Mouse (Mus musculus): ENCODE measurements around the gene Zfyve27. TPM values are rescaled to one million over a fixed set of nuclear protein-coding genes. Genes with fewer than 3 reads are reported as not detected.

Zfyve27 gene
- polyA plus RNA-seq, 1 experiment from 2014 or later, result 59.5 TPM

DNA sequence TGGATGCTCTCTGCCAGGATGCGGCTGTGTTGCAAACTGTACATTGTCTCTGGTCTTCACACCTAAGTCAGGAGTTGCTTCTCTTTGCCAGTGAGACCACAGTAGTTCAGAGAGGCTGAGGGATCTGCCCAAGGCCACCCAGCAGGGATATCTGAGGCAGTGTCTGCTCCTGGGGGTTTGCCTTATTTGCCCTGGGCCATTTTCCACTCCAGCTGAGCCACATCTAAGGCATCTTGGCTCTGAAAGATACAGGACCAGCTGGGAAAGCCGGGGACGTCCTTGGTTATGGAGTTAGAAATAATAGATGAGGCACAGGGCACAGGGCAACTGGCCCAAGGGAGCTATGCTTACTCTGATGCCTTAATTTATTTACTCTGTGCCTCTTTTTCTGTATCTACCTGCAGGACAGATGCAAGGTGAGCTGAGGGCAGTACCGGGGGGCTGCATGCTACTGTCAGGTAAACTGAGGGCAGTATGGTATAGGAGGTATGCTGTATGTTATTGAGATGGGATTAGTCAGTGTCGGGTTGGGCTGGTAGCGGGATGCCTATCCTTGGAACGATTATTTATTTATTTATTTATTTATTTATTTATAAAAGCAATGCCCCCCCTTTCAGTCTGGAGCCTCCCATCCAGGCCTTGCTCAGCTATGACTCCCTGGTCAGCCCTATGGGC is 53.1 kb downstream of the Zfyve27 start:
- no peak for TF ChIP-seq CTCF (IDR thresholded peaks at IDR 0.05)
- no peaks in the 10 kb centered on the region for H3K27me3 ChIP-seq
- CTCF ChIA-PET, result interaction anchor here (0.9 to 3.9 kb wide), 18 partner anchors 9 to 101 kb away, joined by 3 to 48 read pairs (median 5); no protein-coding TSS in a partner anchor
- no peak for DNase-seq (ENCODE audit: low read depth, low spot score)
- in situ Hi-C loops (cut with MboI; ENCODE audit: low pct_unique_long_range_greater_than_20kb), result loop anchor here (5.0 to 10.0 kb wide), 2 partner anchors 55 to 438 kb away; no protein-coding TSS in a partner anchor
- ATAC-seq, result no peak
- POLR2A ChIA-PET, result no interaction called here

DNA sequence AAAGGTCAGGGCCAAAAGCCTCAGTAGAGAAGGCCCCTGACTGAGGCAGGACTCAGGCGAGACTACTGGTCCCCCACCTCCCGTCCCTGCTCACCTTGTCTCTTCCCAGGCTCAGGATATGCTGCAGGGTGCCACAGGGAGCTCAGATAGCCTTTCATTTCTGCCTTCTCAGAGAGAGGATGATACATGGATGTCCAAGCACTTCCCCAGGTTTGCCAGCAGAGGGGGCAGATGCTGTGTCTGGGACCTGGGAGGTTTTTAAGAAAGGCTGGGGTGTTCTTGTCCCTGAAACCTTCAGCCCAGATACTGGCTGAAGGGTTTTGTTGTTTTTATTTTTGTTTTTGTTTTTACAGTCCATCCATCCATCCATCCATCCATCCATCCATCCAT is 53.6 kb downstream of the Zfyve27 start:
- ChIA-PET CTCF (interaction anchor here (0.6 to 3.9 kb wide), 21 partner anchors 9 to 100 kb away, joined by 3 to 48 read pairs (median 4); no protein-coding TSS in a partner anchor), POLR2A (no interaction called here)
- DNase-seq (ENCODE audit: low read depth, low spot score) (no peak), ATAC-seq (peak; percentile 41)
- in situ Hi-C loops (cut with MboI; ENCODE audit: low pct_unique_long_range_greater_than_20kb), result loop anchor here (5.0 to 10.0 kb wide), 2 partner anchors 55 to 437 kb away; no protein-coding TSS in a partner anchor
- no peaks in the 10 kb centered on the region for H3K27me3 ChIP-seq
- peak; percentile 91 for TF ChIP-seq CTCF (IDR thresholded peaks at IDR 0.05)

DNA sequence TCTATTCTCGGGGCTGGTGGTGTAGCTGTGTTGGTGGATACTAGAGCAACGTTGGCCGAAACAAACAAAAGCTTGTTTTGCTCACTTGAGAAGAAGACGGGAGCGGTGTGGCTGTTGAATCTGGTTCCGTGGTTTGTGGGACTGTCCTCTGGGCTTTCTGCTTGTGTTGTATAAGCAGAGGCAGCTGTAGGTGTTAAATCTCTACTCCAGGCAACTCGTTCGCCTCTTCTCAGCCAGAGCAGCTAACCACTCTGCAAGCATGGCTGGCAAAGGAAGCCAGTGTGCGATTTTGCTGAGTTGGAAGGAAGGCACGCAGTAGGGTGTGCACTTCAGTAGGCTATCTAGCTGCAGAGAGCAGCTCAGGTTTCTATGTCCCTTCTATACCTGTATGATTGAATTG is 62.7 kb downstream of the Zfyve27 start:
- in situ Hi-C loops (cut with MboI; ENCODE audit: low pct_unique_long_range_greater_than_20kb), result no loop called here
- TF ChIP-seq CTCF (IDR thresholded peaks at IDR 0.05), result no peak

DNA sequence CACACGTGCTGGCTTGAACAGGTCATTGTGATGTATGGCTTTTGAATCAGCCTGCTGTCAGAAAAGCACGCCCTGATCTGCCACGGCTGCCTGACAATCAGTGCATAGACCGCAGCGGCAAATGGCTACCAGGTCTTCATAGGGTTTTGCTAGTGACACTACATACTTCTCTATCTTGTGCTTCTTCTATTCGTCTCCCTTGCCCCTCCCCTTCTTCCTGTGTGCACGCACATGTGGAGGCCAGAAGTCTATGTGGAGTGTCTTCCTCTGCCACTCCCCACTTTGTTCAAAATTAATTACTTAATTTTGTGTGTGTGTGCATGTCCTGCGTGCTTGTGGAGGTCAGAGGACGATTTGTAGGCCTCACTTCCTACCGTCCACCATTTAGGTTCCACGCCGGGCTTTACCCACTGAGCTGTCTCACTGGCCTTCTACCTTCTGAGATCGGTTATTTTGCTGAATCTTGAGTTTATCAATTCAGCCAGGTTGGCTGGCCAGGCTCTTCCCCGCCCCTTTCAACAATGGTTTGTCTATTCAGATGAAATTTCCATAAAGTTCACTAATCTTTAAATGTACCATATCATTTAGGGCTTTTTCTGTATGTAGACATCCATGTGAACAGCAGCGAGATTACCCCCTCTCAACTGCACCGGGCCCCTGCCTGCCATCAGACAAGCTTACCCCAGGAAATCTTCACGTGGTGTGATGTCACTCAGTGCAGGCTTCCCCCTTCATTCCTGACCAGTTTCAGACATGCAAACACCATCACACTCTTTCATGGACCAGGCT is 65.9 kb downstream of the Zfyve27 start:
- ATAC-seq (no peak), DNase-seq (ENCODE audit: low read depth, low spot score) (no peak)
- TF ChIP-seq CTCF (IDR thresholded peaks at IDR 0.05), result no peak
- in situ Hi-C loops (cut with MboI; ENCODE audit: low pct_unique_long_range_greater_than_20kb), result no loop called here
- no peaks in the 10 kb centered on the region for H3K27me3 ChIP-seq
- ChIA-PET CTCF (interaction anchor here (4.6 kb wide), 1 partner anchor 13 kb away, joined by 17 read pairs; no protein-coding TSS in a partner anchor), POLR2A (no interaction called here)

More for the DNA sequence above, 62.7 kb downstream of the Zfyve27 start:
- ATAC-seq (no peak), DNase-seq (ENCODE audit: low read depth, low spot score) (no peak)
- ChIA-PET POLR2A (interaction anchor here (0.6 to 1.6 kb wide), 6 partner anchors 16 to 57 kb away, joined by 3 to 7 read pairs (median 4); no protein-coding TSS in a partner anchor), CTCF (interaction anchor here (1.0 to 4.6 kb wide), 7 partner anchors 9 to 90 kb away, joined by 3 to 17 read pairs (median 4); no protein-coding TSS in a partner anchor)
- H3K27me3 ChIP-seq, result no peaks in the 10 kb centered on the region

DNA sequence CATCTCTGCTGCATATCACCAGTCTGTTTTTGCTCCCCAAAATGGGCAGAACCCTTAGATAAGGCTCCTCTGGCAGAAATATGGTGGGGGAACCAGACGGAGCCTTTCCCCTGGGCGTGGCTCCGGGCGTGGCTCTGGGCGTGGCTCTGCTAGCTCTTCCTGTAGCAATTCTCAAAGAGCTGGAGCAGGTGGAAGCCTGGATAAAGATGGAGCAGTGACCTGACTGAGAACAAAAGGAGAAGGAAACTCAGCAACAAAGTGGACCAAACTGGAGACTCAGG is 66.5 kb downstream of the Zfyve27 start:
- no peak for DNase-seq (ENCODE audit: low read depth, low spot score)
- no peak for TF ChIP-seq CTCF (IDR thresholded peaks at IDR 0.05)
- in situ Hi-C loops (cut with MboI; ENCODE audit: low pct_unique_long_range_greater_than_20kb), result no loop called here
- no peaks in the 10 kb centered on the region for H3K27me3 ChIP-seq
- ChIA-PET POLR2A (no interaction called here), CTCF (no interaction called here)
- ATAC-seq, result no peak

DNA sequence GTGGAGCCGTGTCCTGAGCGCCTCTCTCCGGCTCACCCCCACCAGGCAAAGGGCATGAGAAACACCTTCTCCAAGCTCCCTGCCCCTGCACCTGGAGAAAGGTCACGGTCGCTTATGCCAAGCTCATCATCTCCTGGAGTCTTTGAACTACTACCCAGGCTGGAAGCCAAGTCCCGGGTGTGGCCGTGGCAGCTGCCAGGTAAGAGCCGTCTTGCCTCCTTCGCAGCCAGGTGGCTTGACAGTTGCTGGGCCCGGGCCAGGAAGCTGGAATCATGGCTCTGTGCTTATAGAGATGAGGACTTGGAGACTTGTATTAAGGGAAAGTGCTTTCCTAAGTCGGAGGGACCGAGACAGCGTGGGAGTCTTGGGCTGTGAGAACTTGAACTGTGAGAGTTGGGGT is 67.2 kb downstream of the Zfyve27 start:
- no peak for DNase-seq (ENCODE audit: low read depth, low spot score)
- POLR2A ChIA-PET, result no interaction called here
- no peak for TF ChIP-seq CTCF (IDR thresholded peaks at IDR 0.05)
- ATAC-seq, result no peak
- CTCF ChIA-PET, result interaction anchor here (1.4 kb wide), 1 partner anchor 14 kb away, joined by 4 read pairs; no protein-coding TSS in a partner anchor
- H3K27me3 ChIP-seq, result no peaks in the 10 kb centered on the region
- in situ Hi-C loops (cut with MboI; ENCODE audit: low pct_unique_long_range_greater_than_20kb), result no loop called here

DNA sequence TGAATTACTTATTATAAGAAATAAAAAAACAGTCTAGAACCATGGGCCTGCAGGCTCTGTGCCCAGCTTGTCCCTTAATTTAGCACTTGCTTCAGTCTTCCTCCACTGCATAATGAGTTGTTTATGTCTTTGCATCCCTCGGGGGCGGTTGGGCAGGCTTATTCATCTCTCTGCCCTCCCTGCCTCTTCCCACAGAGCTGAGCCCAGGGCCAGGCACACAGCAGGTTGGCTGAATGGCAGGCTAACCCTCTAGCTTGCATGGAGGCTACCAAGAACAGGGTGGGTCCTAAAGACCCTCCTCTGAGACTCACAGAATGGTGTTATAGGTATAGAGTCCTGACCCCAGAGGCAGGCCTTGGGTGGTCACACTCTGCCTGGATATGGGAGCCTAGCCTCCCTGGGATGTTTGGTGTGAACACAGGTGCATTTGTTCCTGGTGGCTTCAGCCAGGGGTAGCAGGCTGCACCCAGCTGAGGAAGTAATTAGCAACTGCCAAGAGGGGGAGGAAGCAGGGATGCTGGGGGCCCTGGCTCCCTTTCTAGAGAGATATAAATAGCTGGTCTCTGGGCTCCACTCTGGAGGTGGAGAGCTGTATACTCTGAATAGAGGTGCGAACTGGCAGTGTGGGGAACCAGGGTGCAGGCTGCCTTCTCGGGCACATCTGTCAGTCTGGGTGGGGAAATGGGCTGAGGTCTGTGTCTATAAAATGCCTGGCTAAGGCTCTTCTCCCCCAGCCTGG is 74.0 kb downstream of the Zfyve27 start:
- H3K27me3 ChIP-seq, result no peaks in the 10 kb centered on the region
- in situ Hi-C loops (cut with MboI; ENCODE audit: low pct_unique_long_range_greater_than_20kb), result no loop called here
- DNase-seq (ENCODE audit: low read depth, low spot score) (no peak), ATAC-seq (no peak)
- POLR2A ChIA-PET, result interaction anchor here (0.8 to 1.3 kb wide), 2 partner anchors 20 to 36 kb away, joined by 3 read pairs; partner anchors contain the start of gene Sfrp5
- TF ChIP-seq CTCF (IDR thresholded peaks at IDR 0.05), result no peak
- CTCF ChIA-PET, result interaction anchor here (0.8 to 1.5 kb wide), 4 partner anchors 9 to 21 kb away, joined by 3 to 6 read pairs (median 4); no protein-coding TSS in a partner anchor

DNA sequence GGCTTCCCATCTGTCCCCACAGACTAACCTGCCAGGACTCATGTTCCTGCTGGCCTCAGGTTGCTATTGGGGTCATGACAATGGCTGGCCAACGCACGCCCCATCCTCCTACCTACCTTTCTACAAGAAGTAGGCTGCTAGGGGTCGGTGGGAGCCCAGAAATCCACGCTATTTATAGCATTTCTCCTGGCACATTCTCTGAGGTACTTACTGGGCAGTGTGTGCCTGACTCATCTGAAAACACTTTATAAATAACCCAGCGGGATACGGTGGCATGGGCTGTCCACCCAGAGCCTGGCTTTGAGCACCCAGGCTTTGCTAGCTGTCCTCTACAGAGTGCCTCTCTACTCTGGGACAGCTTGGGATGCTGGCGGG is 74.6 kb downstream of the Zfyve27 start:
- DNase-seq (ENCODE audit: low read depth, low spot score) (no peak), ATAC-seq (peak; percentile 89)
- no peak for TF ChIP-seq CTCF (IDR thresholded peaks at IDR 0.05)
- CTCF ChIA-PET, result interaction anchor here (1.4 kb wide), 2 partner anchors 21 kb away, joined by 3 to 4 read pairs; no protein-coding TSS in a partner anchor
- in situ Hi-C loops (cut with MboI; ENCODE audit: low pct_unique_long_range_greater_than_20kb), result no loop called here
- no peaks in the 10 kb centered on the region for H3K27me3 ChIP-seq
- POLR2A ChIA-PET, result interaction anchor here (0.8 kb wide), 1 partner anchor 36 kb away, joined by 3 read pairs; the partner anchor contains the start of gene Sfrp5

DNA sequence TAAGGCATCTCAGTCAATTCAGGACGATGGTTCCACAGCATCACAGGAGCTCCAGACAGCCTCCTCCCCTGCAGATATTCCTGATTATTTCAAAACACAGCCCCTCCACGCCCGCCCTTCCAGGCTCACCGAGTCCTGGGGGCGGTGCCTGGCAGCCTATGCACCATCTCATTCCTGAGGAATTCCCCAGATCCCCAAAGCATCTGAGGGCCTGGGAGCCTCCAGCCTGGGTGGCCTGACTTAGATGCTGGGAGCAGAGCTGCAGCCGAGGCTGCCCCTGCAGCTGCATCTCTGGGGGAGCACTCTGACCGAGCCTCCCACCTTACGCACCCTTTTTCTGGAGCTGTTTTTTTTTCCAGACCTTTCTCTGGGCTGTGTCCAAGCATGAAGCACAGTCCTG is 77.1 kb downstream of the Zfyve27 start:
- DNase-seq (ENCODE audit: low read depth, low spot score), result no peak
- in situ Hi-C loops (cut with MboI; ENCODE audit: low pct_unique_long_range_greater_than_20kb), result no loop called here
- ChIA-PET CTCF (interaction anchor here (0.7 to 2.1 kb wide), 3 partner anchors 13 to 23 kb away, joined by 3 to 9 read pairs (median 7); no protein-coding TSS in a partner anchor), POLR2A (interaction anchor here (0.7 to 1.1 kb wide), 2 partner anchors 18 to 32 kb away, joined by 3 to 4 read pairs; no protein-coding TSS in a partner anchor)
- no peaks in the 10 kb centered on the region for H3K27me3 ChIP-seq
- no peak for TF ChIP-seq CTCF (IDR thresholded peaks at IDR 0.05)
- ATAC-seq, result peak; percentile 66

DNA sequence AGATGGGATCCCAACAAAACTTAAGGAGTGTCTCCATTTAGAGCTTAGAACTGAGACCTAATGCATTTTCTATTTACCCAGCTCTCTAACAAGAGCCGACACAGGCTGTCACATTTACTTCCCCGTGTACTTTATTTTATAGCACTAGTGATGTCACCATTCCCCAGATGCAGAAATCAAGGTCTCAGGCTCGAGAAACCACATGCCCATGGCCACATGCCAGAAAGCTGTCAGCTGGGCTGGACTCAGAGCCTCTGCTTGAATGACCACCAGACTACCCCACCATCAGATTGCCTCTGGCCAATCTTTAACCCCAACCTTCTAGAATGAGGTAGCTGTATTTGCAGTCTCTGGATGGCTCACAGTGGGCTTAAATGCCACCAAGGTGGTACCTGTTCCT is 79.7 kb downstream of the Zfyve27 start:
- ATAC-seq (peak; percentile 1), DNase-seq (ENCODE audit: low read depth, low spot score) (peak; percentile 69)
- TF ChIP-seq CTCF (IDR thresholded peaks at IDR 0.05), result no peak
- ChIA-PET CTCF (interaction anchor here (1.2 to 3.5 kb wide), 4 partner anchors 16 to 61 kb away, joined by 3 to 14 read pairs (median 4); no protein-coding TSS in a partner anchor), POLR2A (interaction anchor here (1.9 kb wide), 1 partner anchor 13 kb away, joined by 6 read pairs; no protein-coding TSS in a partner anchor)
- in situ Hi-C loops (cut with MboI; ENCODE audit: low pct_unique_long_range_greater_than_20kb), result no loop called here
- no peaks in the 10 kb centered on the region for H3K27me3 ChIP-seq

Other genes with a start within 250 kb of the Zfyve27 start
- gene Exosc1, start 230.5 kb upstream of the Zfyve27 start, polyA plus RNA-seq (2021), result 47.2 TPM
- 87.9 TPM for gene Zdhhc16, start 230.5 kb upstream of the Zfyve27 start, polyA plus RNA-seq (2021)
- 56.8 TPM for gene Mms19, start 182.8 kb upstream of the Zfyve27 start, polyA plus RNA-seq (2021)
- 45.0 TPM for gene Ubtd1, start 182.2 kb upstream of the Zfyve27 start, polyA plus RNA-seq (2021)
- 0.83 TPM for gene Ankrd2, start 128.0 kb upstream of the Zfyve27 start, polyA plus RNA-seq (2021)
- 51.2 TPM for gene Hoga1, start 118.3 kb upstream of the Zfyve27 start, polyA plus RNA-seq (2021)
- 2.7 TPM for gene 4933411K16Rik, start 111.7 kb upstream of the Zfyve27 start, polyA plus RNA-seq (2021)
- 38.1 TPM for gene Morn4, start 77.6 kb upstream of the Zfyve27 start, polyA plus RNA-seq (2021)
- gene Pi4k2a, start 73.5 kb upstream of the Zfyve27 start, polyA plus RNA-seq (2021), result 47.6 TPM
- 34.6 TPM for gene Avpi1, start 34.9 kb upstream of the Zfyve27 start, polyA plus RNA-seq (2021)
- gene Marveld1, start 16.6 kb upstream of the Zfyve27 start, polyA plus RNA-seq (2021), result 34.3 TPM
- 0.04 TPM for gene Sfrp5, start 38.3 kb downstream of the Zfyve27 start, polyA plus RNA-seq (2021)
- 0.12 TPM for gene Golga7b, start 83.6 kb downstream of the Zfyve27 start, polyA plus RNA-seq (2021)

All from Patski (cell line).